Mouse (Mus musculus) heart, postnatal 0 days (tissue): ENCODE measurements around the gene Ap2m1.

Experiments
- CTCF ChIP-seq: IDR thresholded peaks from 2 replicates; pipeline ENCODE4 v1.5.1; 2016; ENCODE audit warnings: antibody characterized with exemption, control low read depth, low read depth
- EP300 ChIP-seq: IDR thresholded peaks from 2 replicates; pipeline ENCODE4 v1.6.1; 2016; ENCODE audit warnings: antibody characterized with exemption, low read depth

DNA sequence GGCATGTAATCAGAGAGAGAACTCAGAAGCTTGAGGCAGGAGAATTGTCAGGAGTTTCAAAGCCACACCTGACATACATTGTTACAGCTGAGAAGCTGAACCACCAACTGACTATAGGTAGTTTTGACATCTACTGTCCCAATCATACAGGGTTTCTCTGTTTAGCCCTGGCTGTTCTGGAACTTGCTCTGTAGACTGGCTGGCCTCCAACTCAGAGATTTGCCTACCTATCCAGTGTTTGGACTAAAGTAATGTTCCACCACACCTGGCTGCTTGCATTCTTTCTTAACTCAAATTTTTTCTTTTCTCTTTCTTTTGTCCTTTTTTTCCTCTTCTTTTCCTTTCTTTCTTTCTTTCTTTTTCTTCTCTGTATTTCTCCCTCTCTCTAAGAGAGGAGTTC lies 19.2 kb upstream of the Ap2m1 start:
- TF ChIP-seq CTCF (no peak), EP300 (no peak)
